Mouse (Mus musculus) kidney, adult 2 months (tissue): Measurements from ENCODE around the gene H6pd.

Experiments used
- CTCF ChIP-seq: fragments of 200-500 bp; conservative IDR thresholded peaks from 2 replicates; pipeline ENCODE4 v1.5.1; 2011; ENCODE audit warnings: low read depth, mild to moderate bottlenecking, control low read depth, low read length, moderate library complexity, mixed read lengths; ENCODE audit not compliant: insufficient read depth, insufficient read length
- POLR2A ChIP-seq: fragments of 200-500 bp; IDR thresholded peaks from one replicate; pipeline ENCODE4 v1.6.1; 2011; ENCODE audit warnings: low read depth, low read length, control low read depth

- TF ChIP-seq CTCF = no peak
- TF ChIP-seq POLR2A = no peak
Observed at GRCm38 (mm10) chr4:149953621-149954481, 55.0 kb downstream of the H6pd start.
